Mouse (Mus musculus): ENCODE data around the gene Zyg11a.
"Not testable (repeated sequence)": the region's sequence is repeated elsewhere in the genome, so short reads cannot be mapped to it uniquely, and the experiment has no call there.

Gene Zyg11a

DNA sequence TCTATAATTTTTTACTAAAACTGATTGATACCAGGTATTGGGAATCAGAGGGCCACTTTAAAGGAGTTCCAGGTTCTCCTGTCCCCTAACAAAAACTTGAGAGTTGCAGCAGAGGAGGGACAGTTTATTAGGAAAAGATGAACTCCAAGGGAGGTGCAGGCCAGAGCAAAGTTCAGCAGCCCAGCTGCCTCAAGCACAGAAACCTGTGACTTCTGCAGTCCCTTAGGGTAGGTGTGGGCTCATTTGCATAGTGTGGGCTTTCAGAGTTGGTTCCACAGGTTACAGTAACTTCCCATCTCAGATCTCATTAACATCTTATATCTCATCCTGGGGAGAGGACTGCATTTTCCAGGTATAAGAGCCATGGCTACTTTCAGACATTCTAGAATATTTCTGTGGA, 74.1 kb downstream of the Zyg11a start:
- peak; percentile 78 for DNase-seq

DNA sequence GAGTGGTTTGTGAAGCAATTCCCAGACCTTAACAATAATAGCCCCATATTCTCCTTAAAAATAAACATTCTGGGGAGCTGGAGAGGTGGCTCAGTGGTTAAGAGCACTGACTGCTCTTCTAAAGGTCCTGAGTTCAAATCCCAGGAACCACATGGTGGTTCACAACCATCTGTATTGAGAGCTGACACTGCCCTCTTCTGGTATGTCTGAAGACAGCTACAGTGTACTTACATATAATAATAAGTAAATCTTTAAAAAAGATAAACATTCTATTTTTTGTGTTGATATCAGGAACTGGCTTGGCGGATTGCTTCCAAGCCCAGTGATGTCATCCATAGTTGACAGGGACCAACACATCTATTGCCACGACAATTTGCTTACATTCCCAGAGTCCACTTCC, 74.7 kb downstream of the Zyg11a start:
- not testable (repeated sequence) for DNase-seq

DNA sequence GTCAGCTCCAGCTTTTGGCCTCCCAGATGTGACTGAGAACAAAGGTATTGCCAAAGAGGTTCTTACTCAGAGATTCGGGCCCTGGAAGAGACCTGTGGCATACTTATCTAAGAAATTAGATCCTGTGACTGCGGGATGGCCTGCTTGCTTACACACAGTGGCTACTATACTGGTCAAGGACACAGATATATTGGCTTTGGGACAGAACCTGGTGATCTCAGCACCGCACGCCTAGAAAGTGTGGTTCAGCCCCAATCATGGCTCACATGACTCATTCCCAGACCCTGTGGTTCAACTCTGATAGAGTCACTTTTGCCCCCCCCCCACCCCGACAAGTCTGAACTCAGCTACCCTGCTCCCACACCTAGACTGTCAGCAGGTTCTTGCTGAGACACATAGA, 80.9 kb downstream of the Zyg11a start:
- DNase-seq: no peak
